Mouse (Mus musculus) gastrocnemius, adult 2 months (tissue): ENCODE data around the gene C2cd3. TPM values are rescaled to one million over a fixed set of nuclear protein-coding genes. Genes with fewer than 3 reads are reported as not detected.

Experiments used
- DNase-seq: peaks from one replicate; pipeline ENCODE4 v3.0.0; 2022
- H3K27ac ChIP-seq: fragments of 200-600 bp; 2 replicates; pipeline ENCODE4 v1.8.1; 2022; ENCODE audit warnings: mild to moderate bottlenecking
- H3K4me3 ChIP-seq: fragments of 200-600 bp; 2 replicates; pipeline ENCODE4 v1.8.1; 2022; ENCODE audit warnings: mild to moderate bottlenecking, moderate library complexity
- CTCF ChIP-seq: fragments of 200-600 bp; IDR thresholded peaks from 2 replicates; pipeline ENCODE4 v1.8.1; 2022; ENCODE audit warnings: antibody characterized with exemption, mild to moderate bottlenecking, moderate library complexity
- intact Hi-C: fragments of 180-260 bp; cut with DNase I; formaldehyde crosslinking; loops from one replicate; pipeline ENCODE4 v1.15.1; 2025
- total RNA-seq, 2 experiments: library from RNA; stranded (reverse); gene quantifications; 2 replicates each; pipeline ENCODE4 v1.2.3; 2021

C2cd3 gene
- total RNA-seq, 2 experiments from 2014 or later = 4.8 to 7.2 TPM

DNA sequence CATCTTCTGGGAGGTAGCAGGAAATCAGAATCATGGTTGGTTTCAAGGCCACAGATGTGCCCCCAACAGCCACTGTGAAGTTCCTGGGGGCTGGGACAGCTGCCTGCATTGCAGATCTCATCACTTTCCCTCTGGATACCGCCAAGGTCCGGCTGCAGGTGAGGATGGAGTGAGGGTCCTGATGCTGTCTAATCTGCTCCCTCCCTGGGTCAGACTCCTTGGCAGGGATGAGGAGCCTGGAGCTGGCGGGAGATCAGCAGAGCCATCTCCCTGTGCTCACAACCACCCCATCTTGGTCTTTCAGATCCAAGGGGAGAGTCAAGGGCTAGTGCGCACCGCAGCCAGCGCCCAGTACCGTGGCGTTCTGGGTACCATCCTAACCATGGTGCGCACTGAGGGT lies 124.8 kb downstream of the C2cd3 start:
- H3K27ac ChIP-seq = peak overlapping the region; percentile 68; the same call in 1 of the 2 replicates
- intact Hi-C loops = no loop called here
- no peak for DNase-seq
- no peak for TF ChIP-seq CTCF
- H3K4me3 ChIP-seq = peak overlapping the region; percentile 78

DNA sequence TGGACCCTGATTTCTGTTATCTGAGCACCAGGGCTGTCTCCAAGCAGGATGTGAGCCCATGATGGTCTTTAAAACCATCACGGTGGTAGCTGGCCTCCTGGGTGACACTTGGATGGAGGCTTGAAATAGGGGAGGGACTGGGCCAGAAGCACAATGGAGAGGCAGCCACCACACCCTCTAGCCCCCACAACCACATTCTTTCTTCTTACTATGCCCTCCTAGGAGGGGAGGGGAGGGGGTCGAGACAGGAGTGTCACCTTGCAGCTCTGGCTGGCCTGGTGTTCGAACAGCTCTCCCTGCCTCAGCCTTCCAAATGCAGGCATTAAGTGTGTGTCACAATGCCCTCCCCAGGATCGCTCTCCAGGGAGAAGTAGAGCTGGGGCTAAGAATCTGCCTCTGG lies 125.4 kb downstream of the C2cd3 start:
- intact Hi-C loops = no loop called here
- no peak overlapping the region for H3K27ac ChIP-seq
- no peak for DNase-seq
- H3K4me3 ChIP-seq = no peak overlapping the region
- no peak for TF ChIP-seq CTCF

DNA sequence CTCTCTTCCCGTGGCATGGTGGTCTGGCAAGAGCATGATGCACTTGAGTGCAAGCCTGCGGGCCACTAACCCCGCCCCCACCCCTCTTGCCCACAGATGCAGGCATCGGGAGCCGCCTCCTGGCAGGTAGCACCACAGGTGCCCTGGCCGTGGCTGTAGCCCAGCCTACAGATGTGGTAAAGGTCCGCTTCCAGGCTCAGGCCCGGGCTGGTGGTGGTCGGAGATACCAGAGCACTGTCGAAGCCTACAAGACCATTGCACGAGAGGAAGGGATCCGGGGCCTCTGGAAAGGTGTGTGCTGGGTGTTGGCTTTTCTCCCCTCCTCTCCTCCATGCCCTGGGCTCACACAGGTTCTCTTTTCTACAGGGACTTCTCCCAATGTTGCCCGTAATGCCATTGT lies 125.9 kb downstream of the C2cd3 start:
- TF ChIP-seq CTCF = no peak
- Histone ChIP-seq H3K27ac (no peak overlapping the region), H3K4me3 (no peak overlapping the region)
- no peak for DNase-seq
- intact Hi-C loops = no loop called here

DNA sequence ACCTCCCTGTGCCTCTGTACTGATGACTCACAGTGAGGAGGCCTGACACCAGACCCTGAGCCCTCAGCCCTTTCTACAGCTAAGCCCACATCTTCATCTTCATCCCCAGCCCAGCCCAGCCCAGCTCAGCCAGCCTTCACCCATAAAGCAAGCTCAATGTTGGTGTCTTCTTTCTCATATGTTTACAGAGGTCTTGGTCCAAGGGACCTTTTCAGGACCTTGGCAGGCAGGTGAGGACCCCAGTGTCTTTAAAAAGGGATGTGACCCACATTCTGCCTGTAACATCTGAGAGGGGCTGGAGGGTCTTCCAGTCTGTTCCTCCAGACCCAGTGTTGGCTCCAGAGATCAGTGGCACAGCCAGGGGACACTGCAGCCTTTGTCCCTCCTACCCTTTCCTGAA lies 127.4 kb downstream of the C2cd3 start:
- no peak overlapping the region for H3K4me3 ChIP-seq
- intact Hi-C loops = no loop called here
- TF ChIP-seq CTCF = no peak
- no peak for DNase-seq
- H3K27ac ChIP-seq = no peak overlapping the region

DNA sequence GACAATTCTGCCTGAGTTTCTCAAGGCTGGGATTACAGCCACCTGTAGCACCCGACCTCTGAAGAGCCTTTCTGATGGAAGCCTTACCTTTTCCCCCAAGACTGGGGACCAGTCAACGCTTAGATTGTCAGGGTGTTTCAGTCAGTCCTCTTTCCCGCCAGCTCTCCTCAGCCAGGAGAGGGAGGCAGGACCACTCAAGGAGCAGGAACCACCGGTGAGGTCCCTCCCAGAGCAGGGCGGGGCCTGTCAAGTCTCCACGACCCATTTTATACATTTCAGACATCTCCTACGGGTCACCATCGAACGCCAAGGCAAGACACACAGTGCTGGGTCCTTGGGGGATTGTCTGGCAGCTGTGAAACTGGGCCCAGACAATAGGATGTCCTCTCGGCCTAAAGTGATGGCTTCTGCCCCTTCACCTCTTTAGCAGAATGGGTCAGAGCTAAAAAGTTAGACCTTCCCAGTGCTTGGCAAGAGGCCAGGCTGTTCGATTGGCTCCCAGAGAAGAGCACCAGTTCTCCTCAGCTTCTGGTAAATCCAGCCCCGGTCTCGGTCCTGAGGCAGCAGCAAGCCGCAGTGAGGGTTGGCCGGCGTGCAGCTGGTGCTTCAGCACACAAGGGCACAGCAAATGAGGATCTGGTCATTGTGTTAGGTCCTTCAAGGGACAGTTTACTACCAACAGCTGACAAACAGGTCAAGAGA lies 128.4 kb downstream of the C2cd3 start:
- DNase-seq = no peak
- H3K27ac ChIP-seq = no peak overlapping the region
- TF ChIP-seq CTCF = no peak
- intact Hi-C loops = no loop called here
- no peak overlapping the region for H3K4me3 ChIP-seq

DNA sequence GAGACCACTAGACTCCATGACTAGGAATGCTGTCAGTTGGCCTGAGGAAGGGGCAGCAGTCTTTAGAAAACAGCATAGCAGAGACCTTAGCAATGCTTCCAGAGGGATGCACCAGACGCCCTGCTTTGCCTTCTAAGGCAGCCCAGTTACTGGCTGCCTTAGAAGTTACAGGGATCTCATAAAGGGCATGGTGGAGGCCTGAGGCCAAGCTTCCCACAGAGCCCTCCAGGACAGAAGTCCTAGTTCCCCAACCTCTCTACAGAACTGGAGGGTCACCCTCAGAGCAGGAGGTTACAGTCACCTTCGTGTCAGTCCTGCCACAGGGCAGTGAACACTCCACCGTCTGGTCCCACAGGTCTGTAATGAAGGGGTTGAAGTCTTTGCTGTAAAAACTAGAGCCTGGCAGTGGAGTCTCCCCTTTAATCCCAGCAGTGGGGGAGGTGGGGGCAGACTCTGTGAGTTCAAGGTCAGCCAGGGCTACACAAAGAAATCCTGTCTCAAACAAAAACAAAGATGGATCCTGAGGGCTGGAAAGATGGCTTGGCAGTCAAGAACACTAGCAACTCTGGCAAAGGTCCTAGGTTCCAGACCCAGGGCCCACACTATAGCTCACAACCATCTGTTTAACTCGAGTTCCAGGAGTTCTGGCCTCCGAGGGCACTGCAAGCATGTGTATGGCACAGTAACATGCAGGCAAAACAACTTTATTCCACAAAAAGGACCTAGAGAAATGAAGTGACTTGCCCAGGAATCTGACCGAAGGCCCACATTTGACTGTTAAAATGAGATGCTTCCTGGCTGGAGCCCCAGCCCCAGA lies 129.2 kb downstream of the C2cd3 start:
- H3K4me3 ChIP-seq = no peak overlapping the region
- intact Hi-C loops = no loop called here
- no peak for TF ChIP-seq CTCF
- H3K27ac ChIP-seq = no peak overlapping the region
- DNase-seq = no peak

DNA sequence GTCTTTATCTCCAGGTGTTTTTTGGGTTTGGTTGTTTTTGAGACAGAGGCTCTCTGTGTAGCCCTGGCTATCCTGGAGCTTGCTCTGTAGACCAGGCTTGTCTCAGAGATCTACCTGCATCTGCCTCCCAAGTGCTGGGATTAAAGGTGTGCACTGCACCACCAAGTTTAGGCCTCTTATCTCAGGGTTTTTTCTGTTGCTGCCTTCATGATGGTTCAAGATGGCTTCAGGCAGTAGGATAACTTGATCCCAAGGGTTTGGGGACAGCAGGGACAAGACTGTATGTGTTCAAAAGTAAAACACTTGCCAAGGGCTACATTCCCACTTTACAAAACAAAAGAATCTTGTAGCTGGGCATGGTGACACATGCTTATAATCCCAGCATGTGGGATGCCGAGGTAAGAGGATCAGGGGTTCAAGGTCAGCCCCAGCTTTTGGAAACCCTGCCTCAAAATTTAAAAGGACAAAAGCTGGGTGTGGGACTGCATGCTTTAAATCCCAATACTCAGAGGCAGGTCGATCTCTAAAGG lies 129.9 kb downstream of the C2cd3 start:
- Histone ChIP-seq H3K27ac (no peak overlapping the region), H3K4me3 (no peak overlapping the region)
- DNase-seq = no peak
- no peak for TF ChIP-seq CTCF
- intact Hi-C loops = no loop called here

DNA sequence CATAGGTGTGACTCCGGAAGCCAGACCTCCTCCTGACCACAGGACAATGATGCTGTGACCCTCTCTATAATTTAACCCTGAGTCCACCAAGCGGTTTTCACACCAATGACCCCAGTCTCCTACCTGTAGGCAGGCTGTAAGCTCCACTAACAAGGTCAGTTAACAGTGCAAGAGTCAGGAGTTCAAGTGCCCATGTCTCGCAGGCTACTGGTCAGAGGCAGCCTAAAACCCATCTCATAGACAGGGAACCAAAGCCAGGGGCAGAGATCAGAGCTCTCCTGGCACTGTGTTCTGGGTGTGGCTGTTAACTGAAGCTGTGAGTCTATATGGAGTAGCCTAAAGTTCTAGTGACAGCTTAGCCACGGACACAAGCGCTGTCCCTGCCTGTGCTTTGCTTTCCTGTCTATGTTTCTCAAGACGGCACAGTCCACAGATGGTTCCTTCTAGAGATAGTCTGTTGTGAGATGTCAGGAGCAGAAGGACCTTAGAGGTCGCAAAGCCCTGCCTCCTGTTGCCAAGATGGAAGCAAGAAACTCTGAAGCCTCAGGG lies 130.4 kb downstream of the C2cd3 start:
- DNase-seq = no peak
- intact Hi-C loops = no loop called here
- no peak overlapping the region for H3K4me3 ChIP-seq
- TF ChIP-seq CTCF = no peak
- no peak overlapping the region for H3K27ac ChIP-seq

DNA sequence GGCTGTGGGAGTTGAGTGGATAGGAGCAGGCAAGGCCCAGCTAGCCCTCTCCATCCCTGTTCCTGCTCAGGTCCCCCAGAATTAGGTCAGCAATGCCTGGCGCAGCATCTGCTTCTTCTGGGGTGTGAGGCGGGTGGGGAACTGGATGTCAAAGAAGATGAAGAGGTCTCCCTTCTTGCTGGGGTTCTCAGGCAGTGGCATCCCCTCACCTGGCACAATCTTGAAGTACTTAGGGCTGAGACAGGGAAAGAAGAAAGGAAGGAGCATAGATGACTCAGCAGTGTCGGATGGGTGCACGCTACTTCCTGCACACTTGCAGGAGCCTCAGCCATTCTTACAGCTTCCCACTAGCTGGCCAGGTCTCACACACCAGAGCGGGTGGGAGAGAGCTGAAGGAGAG lies 131.0 kb downstream of the C2cd3 start:
- DNase-seq = no peak
- intact Hi-C loops = no loop called here
- no peak overlapping the region for H3K27ac ChIP-seq
- H3K4me3 ChIP-seq = no peak overlapping the region
- TF ChIP-seq CTCF = no peak

DNA sequence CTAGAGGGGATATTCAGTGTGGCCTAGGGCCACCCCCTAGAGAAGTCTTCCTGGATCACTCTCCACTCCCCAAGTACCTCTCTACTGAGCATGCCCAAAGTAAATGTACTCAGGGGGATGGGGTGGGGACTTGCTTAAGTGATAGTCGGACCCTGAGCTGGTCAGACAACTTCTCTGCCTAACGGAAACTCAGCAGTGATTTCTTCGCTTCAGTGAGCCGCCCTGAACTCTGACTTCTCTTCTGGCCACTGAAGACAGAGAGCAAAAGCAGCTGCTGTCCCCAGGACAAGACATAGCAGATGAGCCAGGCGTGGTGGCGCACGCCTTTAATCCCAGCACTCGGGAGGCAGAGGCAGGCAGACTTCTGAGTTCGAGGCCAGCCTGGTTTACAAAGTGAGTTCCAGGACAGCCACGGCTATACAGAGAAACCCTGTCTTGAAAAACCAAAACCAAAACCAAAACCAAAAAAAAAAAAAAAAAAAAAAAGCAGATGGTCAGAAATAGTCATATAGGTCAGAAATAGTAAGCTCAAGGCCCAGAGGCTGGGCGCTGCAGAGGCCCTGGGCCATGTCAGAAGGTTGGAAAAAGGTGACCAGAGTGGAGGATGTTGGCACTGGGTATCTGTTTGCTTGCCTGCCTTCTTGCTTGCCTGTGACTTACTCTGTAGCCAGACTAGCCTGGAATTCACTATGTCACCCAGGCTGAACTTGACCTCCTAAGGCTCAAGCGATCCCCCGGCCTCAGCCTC lies 132.9 kb downstream of the C2cd3 start:
- no peak overlapping the region for H3K27ac ChIP-seq
- intact Hi-C loops = no loop called here
- TF ChIP-seq CTCF = no peak
- H3K4me3 ChIP-seq = no peak overlapping the region
- DNase-seq = peak; percentile 10

DNA sequence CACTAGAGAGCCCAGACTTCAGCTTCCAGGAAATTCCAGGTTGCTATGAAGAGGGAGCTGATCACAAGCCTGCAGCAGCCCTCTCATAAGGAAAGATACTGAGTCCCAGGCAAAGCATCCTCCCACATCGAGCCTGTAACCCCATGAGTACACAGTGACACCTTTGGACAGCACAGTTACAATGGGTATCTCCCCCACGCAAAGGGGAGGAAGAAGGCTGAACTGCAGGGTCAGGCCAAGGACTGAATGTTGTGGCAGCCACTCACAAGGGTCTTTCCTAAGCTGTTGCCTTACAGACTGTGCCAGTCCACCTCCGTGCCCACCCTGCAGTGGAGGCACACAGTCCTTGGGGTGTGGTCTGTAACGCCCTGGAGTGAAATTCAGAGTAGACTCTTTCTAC lies 134.5 kb downstream of the C2cd3 start:
- Histone ChIP-seq H3K4me3 (no peak overlapping the region), H3K27ac (no peak overlapping the region)
- intact Hi-C loops = no loop called here
- TF ChIP-seq CTCF = no peak
- peak; percentile 10 for DNase-seq

DNA sequence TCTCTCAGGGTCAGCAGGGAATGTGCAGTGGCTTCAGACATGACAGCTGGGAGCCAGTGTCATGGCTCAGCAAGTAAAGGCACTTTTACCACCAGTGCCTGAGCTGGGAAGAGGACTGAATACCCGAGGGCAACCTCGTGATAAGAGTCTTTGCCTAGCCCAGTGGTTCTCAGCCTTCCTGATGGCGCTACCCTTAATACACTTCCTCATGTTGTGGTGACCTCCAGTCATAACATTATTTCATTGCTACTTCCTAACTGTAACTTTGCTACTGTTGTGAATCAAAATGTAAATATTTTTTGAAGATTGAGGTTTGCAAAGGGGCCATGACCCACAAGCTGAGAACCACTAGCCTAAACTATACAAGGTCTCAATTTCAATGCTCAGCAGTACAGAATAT lies 136.6 kb downstream of the C2cd3 start:
- DNase-seq = peak; percentile 15
- no peak for TF ChIP-seq CTCF
- Histone ChIP-seq H3K4me3 (no peak overlapping the region), H3K27ac (no peak overlapping the region)
- intact Hi-C loops = no loop called here
